Mouse (Mus musculus): ENCODE results near the gene Prkacb.

GRCm38 (mm10) chr3:146781131-146781530 is 31.7 kb downstream of the Prkacb start:
- TF ChIP-seq ZMIZ1 (IDR thresholded peaks at IDR 0.05; ENCODE audit: low read depth, low read length): no peak
- TF ChIP-seq HCFC1 (IDR thresholded peaks at IDR 0.05; ENCODE audit: low read depth, low read length): no peak
- no peak for TF ChIP-seq CTCF (IDR thresholded peaks at IDR 0.05 in 2 of 3, conservative IDR thresholded peaks at IDR 0.05 in 1 of 3; ENCODE audit: control insufficient read depth in 1 of 3, insufficient read depth in 1 of 3, low read depth in 2 of 3, low read length in 3 of 3, poor library complexity in 1 of 3, severe bottlenecking in 1 of 3)
- TF ChIP-seq TAL1 (IDR thresholded peaks at IDR 0.05; ENCODE audit: low read length): no peak
- TF ChIP-seq POLR2A (IDR thresholded peaks at IDR 0.05; ENCODE audit: control insufficient read depth in 1 of 2, insufficient read depth in 1 of 2, low read depth in 1 of 2, low read length in 2 of 2, poor library complexity in 1 of 2): no peak
- no peak for TF ChIP-seq MAX (IDR thresholded peaks at IDR 0.05; ENCODE audit: low read length)
- no peak for TF ChIP-seq EP300 (IDR thresholded peaks at IDR 0.05; ENCODE audit: low read depth in 1 of 2, low read length in 2 of 2)
